Mouse (Mus musculus) ES-E14 (cell line): ENCODE data around the gene Fancc. TPM values are rescaled to one million over a fixed set of nuclear protein-coding genes. Genes with fewer than 3 reads are reported as not detected.

ENCODE experiments used
- DNase-seq: peaks from one replicate; pipeline ENCODE4 v3.0.0-alpha.2; 2013; ENCODE audit warnings: low read depth, low spot score
- H3K27ac ChIP-seq: 2 replicates; pipeline ENCODE4 v1.5.1; 2012; ENCODE audit warnings: low read depth, mild to moderate bottlenecking, low read length, moderate library complexity, mixed read lengths; ENCODE audit not compliant: poor library complexity, insufficient read depth, severe bottlenecking
- H3K36me3 ChIP-seq: 2 replicates; pipeline ENCODE4 v1.6.1; 2012; ENCODE audit warnings: mild to moderate bottlenecking, low read length, moderate library complexity, mixed read lengths; ENCODE audit not compliant: control insufficient read depth, poor library complexity, insufficient read depth, severe bottlenecking
- H3K4me1 ChIP-seq, 2 experiments: fragments of 150-350 bp in 1 of 2; sonication (generic) in 1 of 2; 2 replicates each; pipeline ENCODE4 v1.6.1; 2012; ENCODE audit warnings: low read length in 2 of 2, mild to moderate bottlenecking in 1 of 2, mixed read lengths in 1 of 2; ENCODE audit not compliant: control insufficient read depth in 2 of 2, insufficient read depth in 2 of 2, poor library complexity in 1 of 2
- H3K4me3 ChIP-seq, 2 experiments: fragments of 150-350 bp in 1 of 2; sonication (generic) in 1 of 2; 2 replicates each; pipeline ENCODE4 v1.5.1; 2012; ENCODE audit warnings: low read length in 2 of 2, low read depth in 1 of 2, mild to moderate bottlenecking in 1 of 2, mixed read lengths in 1 of 2; ENCODE audit not compliant: insufficient read depth in 1 of 2, poor library complexity in 1 of 2, severe bottlenecking in 1 of 2
- H3K9ac ChIP-seq: 2 replicates; pipeline ENCODE4 v1.6.1; 2012; ENCODE audit warnings: low read depth, mild to moderate bottlenecking, low read length, mixed read lengths; ENCODE audit not compliant: poor library complexity, insufficient read depth, severe bottlenecking
- H3K9me3 ChIP-seq: fragments of 150-350 bp; sonication (generic); 2 replicates; pipeline ENCODE4 v1.6.1; 2012; ENCODE audit warnings: low read depth, mild to moderate bottlenecking, low read length; ENCODE audit not compliant: control insufficient read depth, insufficient read depth
- CHD2 ChIP-seq: IDR thresholded peaks from 2 replicates; pipeline ENCODE4 v1.6.1; 2014; ENCODE audit warnings: mild to moderate bottlenecking, low read depth, low read length, inconsistent platforms
- HCFC1 ChIP-seq: IDR thresholded peaks from 2 replicates; pipeline ENCODE4 v1.6.1; 2012; ENCODE audit warnings: low read length, inconsistent platforms, borderline replicate concordance; ENCODE audit not compliant: insufficient read depth
- MAFK ChIP-seq: IDR thresholded peaks from 2 replicates; pipeline ENCODE4 v1.6.1; 2014; ENCODE audit warnings: mild to moderate bottlenecking, low read depth, low read length, inconsistent platforms; ENCODE audit not compliant: insufficient read depth
- ZC3H11A ChIP-seq: IDR thresholded peaks from 2 replicates; pipeline ENCODE4 v1.6.1; 2012; ENCODE audit warnings: low read depth, mild to moderate bottlenecking, inconsistent platforms, low read length, borderline replicate concordance
- ZNF384 ChIP-seq: IDR thresholded peaks from 2 replicates; pipeline ENCODE4 v1.6.1; 2012; ENCODE audit warnings: low read depth, low read length, inconsistent platforms
- in situ Hi-C, 2 experiments: fragments of 600-800 bp; cut with MboI; formaldehyde crosslinking; loops; one replicate each; pipeline ENCODE4 v1.15.1; 2025; ENCODE audit warnings: low sequenced_read_pairs in 2 of 2, inconsistent platforms in 1 of 2; ENCODE audit not compliant: unreplicated experiment in 2 of 2
- total RNA-seq: library from RNA; depleted of rRNA; stranded (reverse); fragments of 300-350 nt; gene quantifications from 2 replicates; pipeline ENCODE4 v1.2.3, GENCODE M21; 2012

The Fancc gene
- total RNA-seq, 1 experiment, result 9.4 TPM

DNA sequence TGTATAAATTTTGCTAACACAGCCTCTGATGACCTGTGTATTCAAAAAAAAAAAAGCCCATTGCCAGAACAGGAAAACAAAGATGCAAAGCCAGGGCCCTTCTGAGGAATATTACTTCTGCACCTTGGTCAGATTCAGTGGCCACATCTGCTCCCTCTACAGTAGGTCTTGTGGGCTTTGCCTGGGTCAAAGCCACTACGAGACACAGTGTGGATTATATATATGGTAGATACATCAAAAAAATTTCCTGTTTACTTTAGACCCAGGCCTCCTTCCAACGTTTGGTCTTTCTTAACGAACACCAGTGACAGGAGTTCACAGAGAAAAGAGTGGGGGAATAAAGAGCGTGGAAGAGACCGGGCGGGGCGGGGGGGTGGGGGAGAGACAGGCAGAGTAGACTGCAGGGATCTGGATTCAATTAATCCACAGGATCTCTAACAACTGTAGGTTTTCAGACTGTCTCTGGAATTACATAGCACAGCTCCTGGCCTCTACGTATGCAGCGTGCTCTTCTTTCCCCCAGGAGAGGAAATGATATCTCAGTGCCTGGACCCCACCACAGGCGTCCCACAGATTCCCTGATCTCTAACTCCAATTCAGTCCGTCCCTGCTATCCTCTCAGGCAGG is 28.6 kb upstream of the Fancc start:
- DNase-seq, result no peak
- H3K4me1 ChIP-seq, result peaks cover 21 to 23% of the 10 kb centered on the region in 2 experiments
- no peaks in the 10 kb centered on the region for H3K9me3 ChIP-seq
- no peak overlapping the region for H3K27ac ChIP-seq
- no peak overlapping the region for H3K4me3 ChIP-seq
- H3K36me3 ChIP-seq, result peaks cover 31% of the 10 kb centered on the region
- TF ChIP-seq HCFC1 (no peak), CHD2 (no peak), ZNF384 (no peak), MAFK (no peak), ZC3H11A (no peak)
- in situ Hi-C loops, result no loop called here
- no peak overlapping the region for H3K9ac ChIP-seq

DNA sequence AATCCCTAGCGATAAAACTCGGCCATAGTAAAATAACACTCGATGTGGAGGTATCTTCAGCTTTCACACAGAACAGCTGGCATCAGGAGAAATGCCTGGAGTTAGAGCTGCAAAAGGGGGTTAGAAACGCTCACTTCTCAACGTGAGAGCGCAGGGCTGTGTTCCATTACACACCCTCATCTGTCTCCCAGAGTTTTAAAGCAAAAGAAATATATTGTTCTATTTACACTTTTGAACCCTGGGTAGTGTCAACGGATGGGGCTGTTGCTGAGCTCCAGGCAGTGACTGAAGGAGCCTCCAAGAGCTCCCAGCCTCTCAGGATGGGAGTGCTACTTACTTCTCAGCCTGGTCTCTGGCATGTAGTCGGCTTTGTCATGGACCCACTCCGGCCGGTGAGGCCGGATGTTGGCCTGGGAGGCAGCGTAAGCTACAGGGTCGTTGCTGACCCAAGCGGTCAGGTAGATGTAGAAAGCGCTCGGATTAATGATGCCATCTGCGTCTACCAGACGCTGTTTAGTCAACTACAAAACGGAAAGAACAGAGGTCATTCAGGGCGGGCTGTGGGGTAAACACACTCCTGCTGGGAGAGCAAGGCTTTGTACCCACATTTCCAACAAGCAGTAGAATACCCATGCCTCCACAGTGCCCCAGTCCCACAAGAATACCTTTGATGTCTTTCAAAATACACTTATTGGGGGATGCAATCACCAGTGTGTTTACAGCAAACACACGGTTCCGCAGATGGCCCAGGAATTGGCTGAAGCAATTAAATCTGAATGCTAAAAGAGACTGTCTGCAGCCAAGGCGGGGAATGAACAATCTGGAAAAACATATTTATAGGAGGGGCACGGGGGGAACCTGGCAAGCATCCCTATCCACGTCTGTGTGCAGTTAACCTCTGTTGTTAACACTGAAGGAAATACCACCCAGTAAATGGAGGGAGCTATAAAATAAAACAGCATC is 27.8 kb upstream of the Fancc start:
- TF ChIP-seq ZNF384, result no peak
- TF ChIP-seq ZC3H11A, result no peak
- TF ChIP-seq MAFK, result no peak
- TF ChIP-seq CHD2, result no peak
- no peak for TF ChIP-seq HCFC1
- Histone ChIP-seq H3K9me3 (no peaks in the 10 kb centered on the region), H3K4me3 (no peak overlapping the region), H3K9ac (no peak overlapping the region), H3K27ac (no peak overlapping the region), H3K4me1 (peaks cover 20% of the 10 kb centered on the region in 2 experiments), H3K36me3 (peaks cover 37% of the 10 kb centered on the region)
- in situ Hi-C loops, result no loop called here
- no peak for DNase-seq

DNA sequence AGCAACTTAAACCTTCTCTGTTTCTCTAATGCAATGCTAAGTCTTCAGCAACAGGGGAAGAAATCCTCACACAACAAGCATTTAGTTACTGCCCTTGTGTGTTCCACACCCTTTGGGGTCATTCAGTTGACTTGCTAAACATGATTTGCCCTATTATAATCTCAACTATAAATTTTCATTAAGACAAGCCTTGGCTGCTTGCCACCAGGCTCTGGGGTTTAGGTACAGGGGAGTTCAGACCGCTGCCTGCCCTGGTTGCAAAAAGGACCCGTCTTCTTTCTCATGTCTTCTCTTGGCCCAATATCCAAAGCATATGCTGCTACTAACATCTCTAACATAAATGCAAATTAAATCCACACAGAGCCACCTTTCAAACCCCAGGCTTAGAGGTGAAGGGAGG is 27.0 kb upstream of the Fancc start:
- Histone ChIP-seq H3K4me3 (no peak overlapping the region), H3K4me1 (peaks cover 13 to 15% of the 10 kb centered on the region in 2 experiments), H3K9me3 (no peaks in the 10 kb centered on the region), H3K36me3 (peaks cover 45% of the 10 kb centered on the region), H3K9ac (no peak overlapping the region), H3K27ac (no peak overlapping the region)
- in situ Hi-C loops, result no loop called here
- TF ChIP-seq HCFC1, result no peak
- DNase-seq, result no peak

DNA sequence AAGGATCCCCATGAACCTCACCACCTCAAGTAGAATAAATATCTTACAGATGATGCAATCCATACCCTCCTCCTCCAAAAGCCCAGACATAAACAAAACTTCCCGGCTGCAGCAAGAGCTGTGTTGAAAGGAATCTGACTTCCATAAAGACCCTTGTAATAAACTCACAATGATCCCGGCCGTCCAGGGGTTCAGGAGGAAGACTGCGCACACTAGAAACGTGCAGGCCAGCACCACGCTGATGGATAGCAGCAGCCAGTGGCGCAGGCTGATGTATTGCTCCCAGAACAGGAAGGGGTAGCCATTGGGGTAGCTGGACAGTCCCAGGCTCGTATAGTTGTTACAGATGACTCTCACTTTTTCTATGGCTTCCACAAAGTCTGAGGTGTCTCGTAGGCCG is 25.8 kb upstream of the Fancc start:
- DNase-seq, result no peak
- TF ChIP-seq MAFK, result no peak
- TF ChIP-seq ZNF384, result no peak
- no peak for TF ChIP-seq CHD2
- TF ChIP-seq ZC3H11A, result no peak
- TF ChIP-seq HCFC1, result no peak
- in situ Hi-C loops, result no loop called here
- no peak overlapping the region for H3K27ac ChIP-seq
- peaks cover 54% of the 10 kb centered on the region for H3K36me3 ChIP-seq
- H3K4me3 ChIP-seq, result no peak overlapping the region
- H3K9me3 ChIP-seq, result no peaks in the 10 kb centered on the region
- H3K9ac ChIP-seq, result no peak overlapping the region
- H3K4me1 ChIP-seq, result peaks cover 8% of the 10 kb centered on the region in 2 experiments
